Mouse (Mus musculus) forebrain, embryonic 14.5 days (tissue): ENCODE measurements around the gene Guca1b. TPM values are rescaled to one million over a fixed set of nuclear protein-coding genes. Genes with fewer than 3 reads are reported as not detected.
A peak's percentile ranks its signal among the peaks of the same experiment; 100 is the strongest.

ENCODE experiments used
- ATAC-seq: fragments of 200-750 bp; cut with Nextera tagmentation; 2 replicates; pipeline ENCODE4 v1.8.0; 2017; ENCODE audit warnings: mild to moderate bottlenecking, moderate library complexity
- DNase-seq: peaks from one replicate; pipeline ENCODE4 v3.0.0-alpha.2; 2015; ENCODE audit warnings: low spot score
- H3K27ac ChIP-seq: fragments of 300-500 bp; sonication (generic); 2 replicates; pipeline ENCODE4 v1.5.1; 2014; ENCODE audit warnings: low read depth, mild to moderate bottlenecking, control low read depth, low read length, moderate library complexity
- H3K27me3 ChIP-seq: fragments of 300-500 bp; sonication (generic); replicated peaks from 2 replicates; pipeline ENCODE4 v1.6.1; 2014; ENCODE audit warnings: low read length, control low read depth, mixed read lengths; ENCODE audit not compliant: control insufficient read depth, insufficient read depth
- H3K36me3 ChIP-seq: fragments of 300-500 bp; sonication (generic); 2 replicates; pipeline ENCODE4 v1.6.1; 2014; ENCODE audit warnings: low read length, control low read depth; ENCODE audit not compliant: control insufficient read depth, insufficient read depth
- H3K4me1 ChIP-seq: fragments of 300-500 bp; sonication (generic); 2 replicates; pipeline ENCODE4 v1.6.1; 2014; ENCODE audit warnings: antibody characterized with exemption, low read length, control low read depth; ENCODE audit not compliant: control insufficient read depth, insufficient read depth
- H3K4me2 ChIP-seq: fragments of 300-500 bp; sonication (generic); 2 replicates; pipeline ENCODE4 v1.6.1; 2014; ENCODE audit warnings: mild to moderate bottlenecking, control low read depth, low read length
- H3K4me3 ChIP-seq: fragments of 300-500 bp; sonication (generic); 2 replicates; pipeline ENCODE4 v1.5.1; 2014; ENCODE audit warnings: low read depth, low read length, control low read depth
- H3K9ac ChIP-seq: fragments of 300-500 bp; sonication (generic); 2 replicates; pipeline ENCODE4 v1.6.1; 2014; ENCODE audit warnings: mild to moderate bottlenecking, low read length, control low read depth, moderate library complexity
- H3K9me3 ChIP-seq: fragments of 300-500 bp; sonication (generic); replicated peaks from 2 replicates; pipeline ENCODE4 v1.6.1; 2016; ENCODE audit warnings: low read length, control low read depth, mixed read lengths; ENCODE audit not compliant: control insufficient read depth
- WGBS: fragments of 180-500 bp; shearing (Covaris S2); extraction: QIAGEN DNeasy Blood & Tissue Kit; methylation state at CpG from one replicate; pipeline ENCODE4 v1.1.7; 2014; 5-methylcytosine and 5-hydroxymethylcytosine counted together
- polyA plus RNA-seq: library from polyadenylated mRNA; unstranded; fragments of >200 nt; fragmentation: Nextera tagmentation; extraction: Ambion mirVana; gene quantifications from 2 replicates; pipeline ENCODE4 v1.2.1, GENCODE M21; 2014

Gene Guca1b
- polyA plus RNA-seq, 1 experiment from 2014 or later, result 0.37 TPM

DNA sequence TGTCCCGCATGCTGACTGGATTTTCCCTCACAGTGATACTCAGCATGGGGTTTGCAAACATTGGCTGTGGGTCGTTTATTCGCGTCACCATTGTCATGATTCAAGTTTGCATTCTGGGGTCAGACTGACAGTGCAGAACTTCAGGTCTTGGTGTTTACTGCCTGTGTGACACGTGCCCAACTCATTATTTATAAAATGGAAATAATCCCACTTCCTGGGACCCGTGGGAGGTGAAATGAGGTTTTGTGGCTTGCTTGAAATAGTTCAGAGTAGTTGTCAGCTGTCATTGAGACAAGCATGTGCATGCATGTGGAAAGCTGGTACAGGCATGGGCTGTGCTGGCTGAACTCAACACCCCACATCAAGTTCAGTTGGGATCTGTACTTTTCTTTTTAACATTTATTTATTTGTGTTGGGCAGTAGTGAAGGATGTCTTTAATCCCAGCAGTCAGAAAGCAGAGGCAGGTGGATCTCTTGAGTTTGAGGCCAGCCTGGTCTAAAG is 8.4 kb upstream of the Guca1b start:
- no peak overlapping the region for H3K4me3 ChIP-seq
- DNase-seq (no peak), ATAC-seq (no peak)
- no peak overlapping the region for H3K27ac ChIP-seq
- no peak overlapping the region for H3K4me2 ChIP-seq
- peaks cover 80% of the 10 kb centered on the region for H3K36me3 ChIP-seq
- no peak overlapping the region for H3K9ac ChIP-seq
- WGBS, result 87% methylated on average over 6 of the region's 6 CpGs
- H3K27me3 ChIP-seq, result no peaks in the 10 kb centered on the region
- no peaks in the 10 kb centered on the region for H3K9me3 ChIP-seq
- H3K4me1 ChIP-seq, result no peaks in the 10 kb centered on the region

DNA sequence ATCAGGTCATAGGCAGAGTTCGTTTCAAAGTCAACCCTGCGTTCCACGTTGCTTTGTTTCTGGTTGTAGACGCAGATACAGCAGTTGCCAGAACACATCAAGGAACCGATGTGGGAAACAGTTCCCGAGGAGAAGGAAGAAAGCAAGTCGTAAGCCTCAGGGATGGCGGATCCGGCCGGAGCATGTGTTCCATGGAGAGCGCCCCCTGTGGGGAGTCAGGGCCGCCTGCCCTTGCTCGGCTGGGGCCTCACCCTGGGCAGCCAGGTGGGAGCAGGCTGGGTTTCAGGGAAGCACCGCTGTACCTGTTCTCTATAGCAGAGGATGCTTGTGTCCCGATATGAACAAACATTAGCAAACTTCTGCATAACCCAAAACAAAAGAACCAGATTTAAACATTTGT is 7.1 kb upstream of the Guca1b start:
- H3K27ac ChIP-seq, result no peak overlapping the region
- H3K36me3 ChIP-seq, result peaks cover 72% of the 10 kb centered on the region
- ATAC-seq (no peak), DNase-seq (no peak)
- no peaks in the 10 kb centered on the region for H3K4me1 ChIP-seq
- no peaks in the 10 kb centered on the region for H3K9me3 ChIP-seq
- no peaks in the 10 kb centered on the region for H3K27me3 ChIP-seq
- no peak overlapping the region for H3K4me2 ChIP-seq
- WGBS, result 84% methylated on average over 15 of the region's 15 CpGs
- H3K9ac ChIP-seq, result no peak overlapping the region
- no peak overlapping the region for H3K4me3 ChIP-seq

DNA sequence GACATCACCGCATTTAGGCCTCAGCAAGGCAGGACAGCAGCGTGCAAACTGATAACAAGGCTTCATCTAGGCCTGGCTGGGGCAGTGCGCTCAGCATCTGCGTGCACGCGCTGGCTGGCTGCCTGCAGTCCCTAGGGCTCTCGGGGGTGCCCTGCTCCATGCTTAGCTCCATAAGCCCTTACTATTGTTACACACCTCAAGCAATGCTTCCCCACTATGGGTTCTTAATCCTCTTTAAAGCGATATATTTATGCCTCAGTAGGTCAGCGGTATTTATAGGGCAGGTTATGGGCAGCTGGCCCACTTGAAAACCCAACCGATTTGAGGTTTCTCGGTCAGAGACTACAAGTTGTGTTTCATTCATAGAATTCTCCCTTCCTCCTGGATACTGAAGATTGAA is 3.3 kb upstream of the Guca1b start:
- Histone ChIP-seq H3K9me3 (no peaks in the 10 kb centered on the region), H3K27ac (no peak overlapping the region), H3K9ac (no peak overlapping the region), H3K4me2 (no peak overlapping the region), H3K4me1 (no peaks in the 10 kb centered on the region), H3K4me3 (no peak overlapping the region), H3K27me3 (no peaks in the 10 kb centered on the region), H3K36me3 (peaks cover 37% of the 10 kb centered on the region)
- ATAC-seq, result no peak
- no peak for DNase-seq
- 36% methylated on average over 11 of the region's 11 CpGs for WGBS

- Histone ChIP-seq H3K4me1 (no peaks in the 10 kb centered on the region), H3K4me2 (no peak overlapping the region), H3K36me3 (peaks cover 24% of the 10 kb centered on the region), H3K27ac (no peak overlapping the region), H3K9ac (no peak overlapping the region), H3K9me3 (no peaks in the 10 kb centered on the region), H3K4me3 (no peak overlapping the region), H3K27me3 (no peaks in the 10 kb centered on the region)
- ATAC-seq (no peak), DNase-seq (no peak)
- WGBS, result 91% methylated on average over 4 of the region's 4 CpGs
These were observed 1.9 kb upstream of the Guca1b start for GRCm38 (mm10) chr17:47383266-47383665.

GRCm38 (mm10) chr17:47384064-47384463 is 1.1 kb upstream of the Guca1b start:
- ATAC-seq, result no peak

GRCm38 (mm10) chr17:47386649-47387048 is 1.5 kb downstream of the Guca1b start:
- Histone ChIP-seq H3K27me3 (no peaks in the 10 kb centered on the region), H3K4me2 (no peak overlapping the region), H3K4me3 (no peak overlapping the region), H3K9me3 (no peaks in the 10 kb centered on the region), H3K36me3 (no peaks in the 10 kb centered on the region), H3K9ac (no peak overlapping the region), H3K4me1 (no peaks in the 10 kb centered on the region), H3K27ac (no peak overlapping the region)
- 70% methylated on average over 4 of the region's 4 CpGs for WGBS
- peak; percentile 30 for DNase-seq
- no peak for ATAC-seq

More at GRCm38 (mm10) chr17:47384064-47384463, 1.1 kb upstream of the Guca1b start:
- DNase-seq, result no peak
- Histone ChIP-seq H3K9ac (no peak overlapping the region), H3K4me1 (no peaks in the 10 kb centered on the region), H3K4me3 (no peak overlapping the region), H3K27me3 (no peaks in the 10 kb centered on the region), H3K9me3 (no peaks in the 10 kb centered on the region), H3K4me2 (no peak overlapping the region), H3K36me3 (peaks cover 17% of the 10 kb centered on the region), H3K27ac (no peak overlapping the region)
- WGBS, result 96% methylated on average over 3 of the region's 3 CpGs

DNA sequence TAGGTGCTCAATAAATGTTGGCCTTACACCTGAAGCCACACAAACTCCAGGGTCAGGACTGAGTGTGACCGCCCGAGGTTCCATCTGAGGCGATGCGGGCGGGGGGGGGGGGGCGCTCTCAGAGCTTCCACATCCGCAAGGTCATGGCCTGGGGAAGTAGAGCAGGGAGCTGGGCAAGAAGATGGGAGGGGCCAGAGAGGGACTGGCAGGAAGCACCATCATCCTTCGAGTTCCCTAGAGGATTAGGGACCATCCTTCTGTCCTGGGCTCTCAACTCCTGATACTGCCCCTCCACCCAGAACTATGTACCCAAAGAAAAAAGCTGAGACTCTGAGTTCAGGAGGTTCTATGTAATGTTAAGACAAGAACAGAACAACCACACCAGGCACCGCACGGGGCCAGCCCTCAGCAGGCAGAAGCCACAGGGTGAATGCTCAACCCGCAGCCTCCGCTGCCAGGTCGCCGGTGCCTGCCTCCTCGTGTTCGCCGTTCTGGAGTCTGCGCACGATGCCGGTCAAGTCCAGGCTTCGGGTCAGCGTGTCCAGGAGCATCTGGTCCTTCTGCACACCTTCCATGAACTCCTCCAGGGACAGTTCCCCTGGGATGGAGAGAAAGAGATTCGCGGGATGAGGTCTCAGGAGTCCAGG is 9.2 kb downstream of the Guca1b start:
- ATAC-seq (no peak), DNase-seq (no peak)
- 35% methylated on average over 24 of the region's 24 CpGs for WGBS
- no peaks in the 10 kb centered on the region for H3K36me3 ChIP-seq
- H3K27me3 ChIP-seq, result peaks cover 14% of the 10 kb centered on the region; the same call in 1 of the 2 replicates
- H3K4me2 ChIP-seq, result no peak overlapping the region
- no peaks in the 10 kb centered on the region for H3K9me3 ChIP-seq
- H3K4me3 ChIP-seq, result no peak overlapping the region; the same call in 1 of the 2 replicates
- H3K9ac ChIP-seq, result no peak overlapping the region
- H3K27ac ChIP-seq, result no peak overlapping the region
- H3K4me1 ChIP-seq, result 0 out of 2 replicates have a peak, but pooled peaks cover 2% of the 10 kb centered on the region

- peak; percentile 34 for DNase-seq
These were observed 10.3 kb downstream of the Guca1b start for GRCm38 (mm10) chr17:47395376-47395913.

DNA sequence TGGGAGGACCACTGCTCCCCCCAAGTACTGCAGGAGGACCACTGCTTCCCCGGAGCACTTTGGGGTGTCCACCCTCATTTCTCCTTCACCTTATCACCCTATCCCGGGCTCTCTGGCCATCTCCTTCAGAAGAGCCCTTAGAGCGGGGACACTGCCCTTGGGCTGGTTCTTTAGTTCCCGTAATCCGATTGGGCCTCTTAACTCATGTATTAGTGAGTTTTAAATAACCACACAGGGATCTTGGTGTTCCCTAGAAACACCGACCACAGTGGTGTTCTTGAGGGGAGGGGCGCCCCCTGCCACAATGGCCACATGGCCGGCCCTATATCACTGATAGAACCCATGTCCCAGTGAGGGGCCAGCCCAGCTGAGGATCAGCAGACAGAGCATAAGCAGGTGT is 13.9 kb downstream of the Guca1b start:
- ATAC-seq, result no peak
- Histone ChIP-seq H3K9me3 (no peaks in the 10 kb centered on the region), H3K9ac (no peak overlapping the region), H3K36me3 (no peaks in the 10 kb centered on the region), H3K4me2 (no peak overlapping the region), H3K4me3 (no peak overlapping the region), H3K27me3 (peaks cover 23% of the 10 kb centered on the region; the same call in 1 of the 2 replicates), H3K27ac (no peak overlapping the region), H3K4me1 (0 out of 2 replicates have a peak, but pooled peaks cover 2% of the 10 kb centered on the region)
- 81% methylated on average over 8 of the region's 8 CpGs for WGBS
- no peak for DNase-seq

More at GRCm38 (mm10) chr17:47395376-47395913, 10.3 kb downstream of the Guca1b start:
- peak; percentile 34 for ATAC-seq
- H3K36me3 ChIP-seq, result no peaks in the 10 kb centered on the region
- H3K9me3 ChIP-seq, result no peaks in the 10 kb centered on the region
- 0 out of 2 replicates have a peak, but pooled peaks cover 2% of the 10 kb centered on the region for H3K4me1 ChIP-seq
- 7% methylated on average over 20 of the region's 20 CpGs for WGBS
- H3K4me3 ChIP-seq, result 0 out of 2 replicates have a peak overlapping the region, but pooled peaks have one; percentile 1
- peak overlapping the region; percentile 23 for H3K4me2 ChIP-seq
- H3K9ac ChIP-seq, result no peak overlapping the region
- H3K27me3 ChIP-seq, result peaks cover 17% of the 10 kb centered on the region; the same call in 1 of the 2 replicates
- H3K27ac ChIP-seq, result no peak overlapping the region
